Mouse (Mus musculus) heart, embryonic 16.5 days (tissue): ENCODE measurements around the gene Mterf1b. TPM values are rescaled to one million over a fixed set of nuclear protein-coding genes. Genes with fewer than 3 reads are reported as not detected.

Source experiments
- ATAC-seq: fragments of 200-750 bp; cut with Nextera tagmentation; replicated peaks from 2 replicates; pipeline ENCODE4 v1.8.0; 2017; ENCODE audit warnings: moderate number of reproducible peaks; ENCODE audit not compliant: insufficient read depth, low FRiP score; ENCODE audit errors: extremely low read depth
- H3K27ac ChIP-seq: fragments of 300-500 bp; sonication (generic); 2 replicates; pipeline ENCODE4 v1.5.1; 2014; ENCODE audit warnings: mild to moderate bottlenecking, low read length, control low read depth, moderate library complexity
- H3K27me3 ChIP-seq: fragments of 300-500 bp; sonication (generic); 2 replicates; pipeline ENCODE4 v1.6.1; 2014; ENCODE audit warnings: low read length, mixed read lengths; ENCODE audit not compliant: control insufficient read depth, insufficient read depth
- H3K36me3 ChIP-seq: fragments of 300-500 bp; sonication (generic); 2 replicates; pipeline ENCODE4 v1.6.1; 2014; ENCODE audit not compliant: control insufficient read depth, insufficient read depth
- H3K4me1 ChIP-seq: fragments of 300-500 bp; sonication (generic); 2 replicates; pipeline ENCODE4 v1.6.1; 2014; ENCODE audit warnings: low read length, mixed read lengths; ENCODE audit not compliant: control insufficient read depth, insufficient read depth
- H3K4me2 ChIP-seq: fragments of 300-500 bp; sonication (generic); 2 replicates; pipeline ENCODE4 v1.6.1; 2014; ENCODE audit warnings: low read depth, mild to moderate bottlenecking, control low read depth, low read length
- H3K4me3 ChIP-seq: fragments of 300-500 bp; sonication (generic); 2 replicates; pipeline ENCODE4 v1.5.1; 2014; ENCODE audit warnings: mild to moderate bottlenecking, control low read depth, low read length
- H3K9ac ChIP-seq: fragments of 300-500 bp; sonication (generic); 2 replicates; pipeline ENCODE4 v1.6.1; 2014; ENCODE audit warnings: low read length, control low read depth
- H3K9me3 ChIP-seq: fragments of 300-500 bp; sonication (generic); replicated peaks from 2 replicates; pipeline ENCODE4 v1.6.1; 2016; ENCODE audit warnings: low read length; ENCODE audit not compliant: control insufficient read depth
- WGBS: fragments of 180-500 bp; shearing (Covaris S2); extraction: QIAGEN DNeasy Blood & Tissue Kit; methylation state at CpG from one replicate; pipeline ENCODE4 v1.1.7; 2014; 5-methylcytosine and 5-hydroxymethylcytosine counted together
- polyA plus RNA-seq: library from polyadenylated mRNA; unstranded; fragments of >200 nt; fragmentation: Nextera tagmentation; extraction: Ambion mirVana; gene quantifications from 2 replicates; pipeline ENCODE4 v1.2.1, GENCODE M21; 2015

Gene Mterf1b
- polyA plus RNA-seq, 1 experiment from 2014 or later, result 3.2 TPM

DNA sequence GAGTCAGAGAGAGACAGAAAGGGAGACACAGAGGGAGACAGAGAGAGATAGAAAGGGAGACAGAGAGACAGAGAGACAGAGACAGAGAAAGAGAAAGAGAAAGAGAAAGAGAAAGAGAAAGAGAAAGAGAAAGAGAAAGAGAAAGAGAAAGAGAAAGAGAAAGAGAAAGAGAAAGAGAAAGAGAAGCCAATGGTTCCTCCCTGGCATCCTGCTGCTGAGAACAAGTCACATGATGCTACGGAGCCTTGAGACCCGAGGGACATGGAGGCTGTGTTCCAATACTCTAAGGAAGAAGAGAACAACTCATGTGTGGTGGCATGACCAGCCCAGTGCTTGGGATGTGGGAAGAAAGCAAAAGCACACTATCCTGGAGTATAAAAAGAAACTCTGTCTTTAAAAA is 40.0 kb downstream of the Mterf1b start:
- H3K9ac ChIP-seq, result no peak overlapping the region
- H3K4me2 ChIP-seq, result no peak overlapping the region
- H3K4me3 ChIP-seq, result no peak overlapping the region
- no peak for ATAC-seq
- WGBS, result 75% methylated on average over 2 of the region's 2 CpGs
- H3K36me3 ChIP-seq, result no peaks in the 10 kb centered on the region
- no peaks in the 10 kb centered on the region for H3K27me3 ChIP-seq
- no peak overlapping the region for H3K27ac ChIP-seq
- H3K4me1 ChIP-seq, result no peaks in the 10 kb centered on the region
- H3K9me3 ChIP-seq, result no peaks in the 10 kb centered on the region

- Histone ChIP-seq H3K27ac (no peak overlapping the region), H3K27me3 (no peaks in the 10 kb centered on the region), H3K4me3 (no peak overlapping the region), H3K9me3 (no peaks in the 10 kb centered on the region), H3K36me3 (no peaks in the 10 kb centered on the region), H3K4me2 (no peak overlapping the region), H3K9ac (no peak overlapping the region), H3K4me1 (no peaks in the 10 kb centered on the region)
- WGBS, result 70% methylated on average over 2 of the region's 2 CpGs
- ATAC-seq, result no peak
Measured at GRCm38 (mm10) chr5:4234505-4234904, 42.3 kb downstream of the Mterf1b start.

- H3K36me3 ChIP-seq, result no peaks in the 10 kb centered on the region
- no peak for ATAC-seq
- no peak overlapping the region for H3K27ac ChIP-seq
- H3K9me3 ChIP-seq, result no peaks in the 10 kb centered on the region
- H3K27me3 ChIP-seq, result no peaks in the 10 kb centered on the region
- H3K4me1 ChIP-seq, result no peaks in the 10 kb centered on the region
- no peak overlapping the region for H3K4me2 ChIP-seq
- WGBS, result 73% methylated on average over 2 of the region's 2 CpGs
- no peak overlapping the region for H3K9ac ChIP-seq
- no peak overlapping the region for H3K4me3 ChIP-seq
Measured at GRCm38 (mm10) chr5:4240120-4240519, 48.0 kb downstream of the Mterf1b start.

GRCm38 (mm10) chr5:4245004-4245403 is 52.8 kb downstream of the Mterf1b start:
- no peaks in the 10 kb centered on the region for H3K27me3 ChIP-seq
- no peak for ATAC-seq
- WGBS, result 81% methylated on average over 3 of the region's 3 CpGs
- no peaks in the 10 kb centered on the region for H3K9me3 ChIP-seq
- H3K4me2 ChIP-seq, result no peak overlapping the region
- no peak overlapping the region for H3K9ac ChIP-seq
- H3K4me1 ChIP-seq, result no peaks in the 10 kb centered on the region
- H3K4me3 ChIP-seq, result no peak overlapping the region
- no peak overlapping the region for H3K27ac ChIP-seq
- H3K36me3 ChIP-seq, result no peaks in the 10 kb centered on the region

DNA sequence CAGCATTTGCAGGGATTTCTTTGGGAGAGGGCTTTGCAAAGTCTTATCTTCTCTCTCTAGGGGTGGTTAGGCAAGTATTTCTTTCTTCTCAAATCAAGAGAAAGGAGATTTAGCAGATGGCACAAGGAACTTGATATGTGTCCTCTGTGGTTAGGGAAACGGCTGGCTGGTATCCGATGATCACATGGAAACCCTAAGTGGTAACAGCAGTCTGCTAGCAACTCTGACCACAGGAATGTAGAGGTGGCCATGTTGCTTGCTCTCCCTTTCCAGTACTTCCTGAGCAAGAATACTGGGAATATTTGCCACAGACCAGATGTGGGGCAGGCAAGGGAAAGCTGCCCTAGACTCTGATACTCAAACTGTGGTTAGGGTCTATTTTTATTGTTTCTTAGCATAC is 53.9 kb downstream of the Mterf1b start:
- no peak overlapping the region for H3K9ac ChIP-seq
- H3K9me3 ChIP-seq, result no peaks in the 10 kb centered on the region
- no peak overlapping the region for H3K27ac ChIP-seq
- H3K36me3 ChIP-seq, result no peaks in the 10 kb centered on the region
- no peak overlapping the region for H3K4me2 ChIP-seq
- WGBS, result 43% methylated on average over 2 of the region's 2 CpGs
- no peak for ATAC-seq
- H3K4me1 ChIP-seq, result no peaks in the 10 kb centered on the region
- no peak overlapping the region for H3K4me3 ChIP-seq
- no peaks in the 10 kb centered on the region for H3K27me3 ChIP-seq

Other genes starting within 250 kb of the Mterf1b start
- 21.7 and 24.4 TPM in 2 replicates for gene Cyp51, start 87.6 kb upstream of the Mterf1b start, polyA plus RNA-seq